Mouse (Mus musculus): Measurements from ENCODE around the gene Nuak2. TPM values are rescaled to one million over a fixed set of nuclear protein-coding genes. Genes with fewer than 3 reads are reported as not detected.

Nuak2 gene
- polyA plus RNA-seq, 1 experiment from 2014 or later: 4.6 TPM

GRCm38 (mm10) chr1:132353389-132353788, 37.5 kb downstream of the Nuak2 start:
- WGBS: 63% methylated on average over 5 of the region's 5 CpGs
- Histone ChIP-seq H3K9ac (ENCODE audit: low read depth, low read length) (no peak overlapping the region), H3K9me3 (ENCODE audit: control insufficient read depth, low read length) (no peaks in the 10 kb centered on the region), H3K36me3 (ENCODE audit: control insufficient read depth, insufficient read depth, low read length) (0 out of 2 replicates have a peak, but pooled peaks cover 2% of the 10 kb centered on the region), H3K4me1 (ENCODE audit: control insufficient read depth, insufficient read depth, low read length) (no peaks in the 10 kb centered on the region), H3K4me3 (ENCODE audit: low read length) (no peak overlapping the region), H3K4me2 (ENCODE audit: low read depth, low read length) (no peak overlapping the region), H3K27me3 (replicated peaks; ENCODE audit: control insufficient read depth, insufficient read depth, low read length) (no peaks in the 10 kb centered on the region), H3K27ac (ENCODE audit: low read length) (no peak overlapping the region)
- no peak for ATAC-seq

GRCm38 (mm10) chr1:132354234-132354633, 38.3 kb downstream of the Nuak2 start:
- WGBS: 79% methylated on average over 9 of the region's 9 CpGs
- Histone ChIP-seq H3K4me2 (ENCODE audit: low read depth, low read length) (no peak overlapping the region), H3K27me3 (replicated peaks; ENCODE audit: control insufficient read depth, insufficient read depth, low read length) (no peaks in the 10 kb centered on the region), H3K27ac (ENCODE audit: low read length) (no peak overlapping the region), H3K9me3 (ENCODE audit: control insufficient read depth, low read length) (no peaks in the 10 kb centered on the region), H3K4me3 (ENCODE audit: low read length) (no peak overlapping the region), H3K4me1 (ENCODE audit: control insufficient read depth, insufficient read depth, low read length) (no peaks in the 10 kb centered on the region), H3K9ac (ENCODE audit: low read depth, low read length) (no peak overlapping the region), H3K36me3 (ENCODE audit: control insufficient read depth, insufficient read depth, low read length) (0 out of 2 replicates have a peak, but pooled peaks cover 3% of the 10 kb centered on the region)
- ATAC-seq: no peak

GRCm38 (mm10) chr1:132355162-132355601, 39.3 kb downstream of the Nuak2 start:
- H3K9me3 ChIP-seq (ENCODE audit: control insufficient read depth, low read length): no peaks in the 10 kb centered on the region
- H3K4me2 ChIP-seq (ENCODE audit: low read depth, low read length): no peak overlapping the region
- no peak overlapping the region for H3K9ac ChIP-seq (ENCODE audit: low read depth, low read length)
- 72% methylated on average over 6 of the region's 6 CpGs for WGBS
- no peaks in the 10 kb centered on the region for H3K4me1 ChIP-seq (ENCODE audit: control insufficient read depth, insufficient read depth, low read length)
- ATAC-seq: no peak
- no peak overlapping the region for H3K4me3 ChIP-seq (ENCODE audit: low read length)
- H3K27me3 ChIP-seq (replicated peaks; ENCODE audit: control insufficient read depth, insufficient read depth, low read length): no peaks in the 10 kb centered on the region
- 0 out of 2 replicates have a peak, but pooled peaks cover 3% of the 10 kb centered on the region for H3K36me3 ChIP-seq (ENCODE audit: control insufficient read depth, insufficient read depth, low read length)
- H3K27ac ChIP-seq (ENCODE audit: low read length): no peak overlapping the region

- WGBS: 0% methylated on average over 3 of the region's 3 CpGs
- H3K9ac ChIP-seq (ENCODE audit: low read depth, low read length): no peak overlapping the region
- no peaks in the 10 kb centered on the region for H3K9me3 ChIP-seq (ENCODE audit: control insufficient read depth, low read length)
- H3K4me3 ChIP-seq (ENCODE audit: low read length): no peak overlapping the region
- 0 out of 2 replicates have a peak, but pooled peaks cover 3% of the 10 kb centered on the region for H3K36me3 ChIP-seq (ENCODE audit: control insufficient read depth, insufficient read depth, low read length)
- no peak overlapping the region for H3K4me2 ChIP-seq (ENCODE audit: low read depth, low read length)
- H3K27ac ChIP-seq (ENCODE audit: low read length): no peak overlapping the region
- peak; percentile 55 for ATAC-seq
- no peaks in the 10 kb centered on the region for H3K27me3 ChIP-seq (replicated peaks; ENCODE audit: control insufficient read depth, insufficient read depth, low read length)
- H3K4me1 ChIP-seq (ENCODE audit: control insufficient read depth, insufficient read depth, low read length): no peaks in the 10 kb centered on the region
Observed at GRCm38 (mm10) chr1:132355841-132356242, 39.9 kb downstream of the Nuak2 start.

- no peaks in the 10 kb centered on the region for H3K9me3 ChIP-seq (ENCODE audit: control insufficient read depth, low read length)
- H3K4me2 ChIP-seq (ENCODE audit: low read depth, low read length): no peak overlapping the region
- no peak overlapping the region for H3K4me3 ChIP-seq (ENCODE audit: low read length)
- ATAC-seq: no peak
- 50% methylated on average over 1 of the region's 1 CpGs for WGBS
- no peak overlapping the region for H3K27ac ChIP-seq (ENCODE audit: low read length)
- no peak overlapping the region for H3K9ac ChIP-seq (ENCODE audit: low read depth, low read length)
- H3K4me1 ChIP-seq (ENCODE audit: control insufficient read depth, insufficient read depth, low read length): no peaks in the 10 kb centered on the region
- H3K27me3 ChIP-seq (replicated peaks; ENCODE audit: control insufficient read depth, insufficient read depth, low read length): no peaks in the 10 kb centered on the region
- H3K36me3 ChIP-seq (ENCODE audit: control insufficient read depth, insufficient read depth, low read length): 0 out of 2 replicates have a peak, but pooled peaks cover 3% of the 10 kb centered on the region
Observed at GRCm38 (mm10) chr1:132356841-132357240, 40.9 kb downstream of the Nuak2 start.

- Histone ChIP-seq H3K27me3 (replicated peaks; ENCODE audit: control insufficient read depth, insufficient read depth, low read length) (no peaks in the 10 kb centered on the region), H3K27ac (ENCODE audit: low read length) (no peak overlapping the region), H3K9ac (ENCODE audit: low read depth, low read length) (no peak overlapping the region), H3K9me3 (ENCODE audit: control insufficient read depth, low read length) (no peaks in the 10 kb centered on the region), H3K4me2 (ENCODE audit: low read depth, low read length) (no peak overlapping the region), H3K36me3 (ENCODE audit: control insufficient read depth, insufficient read depth, low read length) (0 out of 2 replicates have a peak, but pooled peaks cover 3% of the 10 kb centered on the region), H3K4me1 (ENCODE audit: control insufficient read depth, insufficient read depth, low read length) (no peaks in the 10 kb centered on the region), H3K4me3 (ENCODE audit: low read length) (no peak overlapping the region)
- ATAC-seq: no peak
- WGBS: 71% methylated on average over 6 of the region's 6 CpGs
Observed at GRCm38 (mm10) chr1:132361959-132362358, 46.0 kb downstream of the Nuak2 start.

GRCm38 (mm10) chr1:132364388-132364787, 48.5 kb downstream of the Nuak2 start:
- H3K4me2 ChIP-seq (ENCODE audit: low read depth, low read length): no peak overlapping the region
- no peaks in the 10 kb centered on the region for H3K4me1 ChIP-seq (ENCODE audit: control insufficient read depth, insufficient read depth, low read length)
- no peaks in the 10 kb centered on the region for H3K27me3 ChIP-seq (replicated peaks; ENCODE audit: control insufficient read depth, insufficient read depth, low read length)
- 85% methylated on average over 3 of the region's 3 CpGs for WGBS
- no peaks in the 10 kb centered on the region for H3K36me3 ChIP-seq (ENCODE audit: control insufficient read depth, insufficient read depth, low read length)
- ATAC-seq: no peak
- no peak overlapping the region for H3K27ac ChIP-seq (ENCODE audit: low read length)
- no peaks in the 10 kb centered on the region for H3K9me3 ChIP-seq (ENCODE audit: control insufficient read depth, low read length)
- H3K4me3 ChIP-seq (ENCODE audit: low read length): no peak overlapping the region
- no peak overlapping the region for H3K9ac ChIP-seq (ENCODE audit: low read depth, low read length)

GRCm38 (mm10) chr1:132364896-132365557, 49.1 kb downstream of the Nuak2 start:
- H3K27ac ChIP-seq (ENCODE audit: low read length): no peak overlapping the region
- no peaks in the 10 kb centered on the region for H3K9me3 ChIP-seq (ENCODE audit: control insufficient read depth, low read length)
- H3K4me2 ChIP-seq (ENCODE audit: low read depth, low read length): no peak overlapping the region
- no peaks in the 10 kb centered on the region for H3K4me1 ChIP-seq (ENCODE audit: control insufficient read depth, insufficient read depth, low read length)
- no peak overlapping the region for H3K9ac ChIP-seq (ENCODE audit: low read depth, low read length)
- WGBS: 86% methylated on average over 7 of the region's 7 CpGs
- no peaks in the 10 kb centered on the region for H3K36me3 ChIP-seq (ENCODE audit: control insufficient read depth, insufficient read depth, low read length)
- H3K4me3 ChIP-seq (ENCODE audit: low read length): no peak overlapping the region
- ATAC-seq: no peak
- no peaks in the 10 kb centered on the region for H3K27me3 ChIP-seq (replicated peaks; ENCODE audit: control insufficient read depth, insufficient read depth, low read length)

GRCm38 (mm10) chr1:132365645-132366044, 49.7 kb downstream of the Nuak2 start:
- Histone ChIP-seq H3K4me1 (ENCODE audit: control insufficient read depth, insufficient read depth, low read length) (no peaks in the 10 kb centered on the region), H3K36me3 (ENCODE audit: control insufficient read depth, insufficient read depth, low read length) (no peaks in the 10 kb centered on the region), H3K4me2 (ENCODE audit: low read depth, low read length) (no peak overlapping the region), H3K4me3 (ENCODE audit: low read length) (no peak overlapping the region), H3K9me3 (ENCODE audit: control insufficient read depth, low read length) (no peaks in the 10 kb centered on the region), H3K27ac (ENCODE audit: low read length) (no peak overlapping the region), H3K27me3 (replicated peaks; ENCODE audit: control insufficient read depth, insufficient read depth, low read length) (no peaks in the 10 kb centered on the region), H3K9ac (ENCODE audit: low read depth, low read length) (no peak overlapping the region)
- no peak for ATAC-seq
- WGBS: 58% methylated on average over 4 of the region's 4 CpGs

- no peaks in the 10 kb centered on the region for H3K27me3 ChIP-seq (replicated peaks; ENCODE audit: control insufficient read depth, insufficient read depth, low read length)
- H3K9me3 ChIP-seq (ENCODE audit: control insufficient read depth, low read length): no peaks in the 10 kb centered on the region
- H3K36me3 ChIP-seq (ENCODE audit: control insufficient read depth, insufficient read depth, low read length): no peaks in the 10 kb centered on the region
- H3K9ac ChIP-seq (ENCODE audit: low read depth, low read length): no peak overlapping the region
- H3K27ac ChIP-seq (ENCODE audit: low read length): no peak overlapping the region
- H3K4me2 ChIP-seq (ENCODE audit: low read depth, low read length): no peak overlapping the region
- no peak overlapping the region for H3K4me3 ChIP-seq (ENCODE audit: low read length)
- WGBS: 80% methylated on average over 8 of the region's 8 CpGs
- H3K4me1 ChIP-seq (ENCODE audit: control insufficient read depth, insufficient read depth, low read length): peaks cover 2% of the 10 kb centered on the region; the same call in 1 of the 2 replicates
- no peak for ATAC-seq
Observed at GRCm38 (mm10) chr1:132366235-132366634, 50.3 kb downstream of the Nuak2 start.
